Mouse (Mus musculus) liver, postnatal 0 days (tissue): ENCODE data around the gene Zfp628.

Source experiments
- CTCF ChIP-seq: sonication (generic); IDR thresholded peaks from 2 replicates; pipeline ENCODE4 v1.5.1; 2016; ENCODE audit warnings: antibody characterized with exemption, low read depth
- EP300 ChIP-seq: IDR thresholded peaks from 2 replicates; pipeline ENCODE4 v1.6.1; 2016; ENCODE audit warnings: antibody characterized with exemption, low read depth, mild to moderate bottlenecking

DNA sequence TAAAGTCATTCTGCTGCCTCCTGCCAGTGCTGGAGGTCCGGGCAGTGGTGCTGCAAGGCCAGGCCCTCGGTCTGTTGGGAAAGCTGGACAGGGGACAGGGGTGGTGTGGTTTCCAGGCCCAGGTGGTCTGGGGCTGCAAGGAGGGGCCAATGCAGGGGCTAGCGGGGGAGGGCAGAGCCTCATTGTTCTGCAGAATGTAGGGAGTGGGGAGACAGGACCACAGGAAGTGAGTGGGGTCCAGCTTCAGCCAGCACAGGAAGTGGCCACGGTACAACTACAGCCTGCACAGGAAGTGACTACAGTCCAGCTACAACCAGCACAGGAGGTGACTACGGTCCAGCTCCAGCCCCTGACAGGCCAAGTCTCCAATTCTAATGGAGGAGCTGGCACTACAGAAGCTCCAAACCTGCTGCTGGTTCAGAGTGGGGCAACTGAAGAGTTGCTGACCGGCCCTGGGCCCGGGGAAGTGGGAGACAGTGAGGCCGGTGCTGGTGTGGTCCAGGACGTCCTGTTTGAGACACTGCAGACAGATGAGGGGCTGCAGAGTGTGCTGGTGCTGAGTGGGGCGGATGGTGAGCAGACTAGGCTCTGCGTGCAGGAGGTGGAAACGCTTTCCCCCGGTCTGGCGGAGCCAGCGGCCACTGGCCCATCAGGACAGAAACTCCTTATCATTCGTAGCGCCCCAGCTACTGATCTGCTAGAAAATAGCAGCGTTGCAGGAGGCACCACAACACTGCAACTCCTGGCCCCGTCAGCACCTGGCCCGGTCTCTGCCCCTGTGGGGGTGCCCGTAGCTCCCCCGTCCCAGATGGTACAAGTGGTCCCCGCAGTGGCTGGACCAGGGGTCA lies 6.2 kb downstream of the Zfp628 start:
- TF ChIP-seq CTCF = no peak
- no peak for TF ChIP-seq EP300
